Mouse (Mus musculus): Measurements from ENCODE around the gene Ttc37.

Gene Ttc37

DNA sequence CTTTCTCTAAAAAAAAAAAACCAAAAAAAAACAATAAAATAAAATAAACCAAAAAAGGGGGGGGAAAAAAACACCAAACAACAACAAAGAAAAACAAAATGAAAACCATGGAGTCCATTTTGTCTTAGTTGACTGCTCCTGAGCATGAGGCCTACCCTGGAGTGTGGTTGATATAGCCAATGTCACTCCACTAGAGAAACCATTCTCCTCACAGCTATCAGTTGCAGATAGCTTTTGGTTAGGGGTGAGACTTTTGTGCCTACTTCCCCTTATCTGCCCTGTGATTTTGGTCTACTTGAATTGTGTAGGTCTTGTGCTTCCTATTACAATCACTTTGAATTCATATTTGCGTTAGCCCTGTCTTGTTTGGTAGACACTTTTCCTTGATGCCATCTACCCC, 59.0 kb downstream of the Ttc37 start:
- DNase-seq (ENCODE audit: low spot score in 2 of 2): no peak

DNA sequence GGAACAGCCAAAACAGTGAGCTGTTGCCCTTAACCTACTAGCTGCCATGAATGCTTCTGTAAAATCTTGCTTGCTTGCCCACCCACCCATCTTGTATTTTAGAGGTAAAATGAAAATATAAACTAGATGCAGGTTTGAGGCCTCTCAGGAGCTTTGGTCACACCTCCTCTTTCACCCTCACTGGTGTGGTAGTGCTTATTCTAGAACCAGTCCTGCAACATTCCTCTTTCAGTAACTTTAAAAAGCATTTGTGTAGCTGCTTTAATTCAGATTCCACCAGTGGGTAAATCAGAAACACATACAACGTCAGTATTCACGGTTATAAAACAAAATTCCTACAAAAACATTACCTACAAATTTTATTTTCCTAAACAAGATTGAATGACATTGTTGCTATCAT, 62.1 kb downstream of the Ttc37 start:
- DNase-seq (ENCODE audit: low spot score in 2 of 2): no peak

DNA sequence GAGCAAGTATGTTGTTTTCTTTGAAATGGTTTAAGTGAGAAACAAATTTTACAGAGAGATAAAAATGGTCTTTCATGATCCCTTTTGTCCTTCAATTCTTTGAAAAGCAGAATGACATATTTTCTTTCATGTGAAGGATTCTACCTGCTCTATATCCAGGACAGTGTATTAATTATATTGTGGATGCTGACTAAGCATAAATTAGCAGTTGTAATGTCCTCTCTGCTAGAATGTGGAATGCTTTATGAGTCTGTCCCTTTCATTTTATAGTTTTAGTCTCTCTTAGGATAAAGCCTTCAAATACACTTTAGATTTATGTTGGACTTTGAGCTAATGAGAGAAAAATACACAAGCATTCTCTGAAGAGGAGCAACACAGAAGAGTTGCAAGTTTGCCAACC, 75.8 kb downstream of the Ttc37 start:
- no peak for DNase-seq (ENCODE audit: low spot score in 2 of 2)

DNA sequence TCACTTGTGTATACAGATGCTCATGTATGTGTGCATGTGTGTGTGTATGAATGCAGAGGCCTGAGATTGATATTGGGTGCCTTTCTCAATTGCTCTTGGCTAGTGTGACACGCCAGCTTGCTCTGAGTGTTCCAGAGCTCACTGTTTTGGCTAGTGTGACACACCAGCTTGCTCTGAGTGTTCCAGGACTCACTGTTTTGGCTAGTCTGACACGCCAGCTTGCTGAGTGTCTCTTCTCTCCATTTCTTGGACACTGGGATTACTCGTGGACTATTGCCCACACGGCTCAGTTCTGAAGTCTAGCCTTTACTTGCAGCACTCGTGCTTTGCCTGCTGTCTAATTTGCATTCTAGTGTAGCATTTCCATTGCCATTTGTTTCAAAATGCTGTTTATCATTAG, 80.2 kb downstream of the Ttc37 start:
- no peak for DNase-seq (ENCODE audit: low spot score in 2 of 2)

DNA sequence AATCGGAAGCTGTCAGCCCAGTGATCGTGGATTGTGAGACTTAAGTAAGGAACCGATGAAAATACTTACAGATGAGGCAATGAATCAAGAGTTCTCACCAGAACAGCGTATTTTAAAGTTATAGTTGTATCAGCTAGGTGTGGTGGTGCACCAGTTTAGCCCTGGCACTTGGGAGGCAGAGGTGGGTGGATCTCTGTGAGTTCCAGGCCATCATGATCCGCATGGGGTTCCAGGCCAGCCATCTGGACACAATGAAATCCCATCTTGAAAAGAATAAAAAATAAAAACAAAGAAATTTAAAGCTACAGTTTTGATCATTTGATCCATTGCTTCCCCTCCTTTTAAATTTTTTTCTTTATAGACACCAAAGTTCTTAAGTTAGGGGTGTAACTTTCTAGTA, 89.1 kb downstream of the Ttc37 start:
- DNase-seq (ENCODE audit: low spot score in 2 of 2): no peak

DNA sequence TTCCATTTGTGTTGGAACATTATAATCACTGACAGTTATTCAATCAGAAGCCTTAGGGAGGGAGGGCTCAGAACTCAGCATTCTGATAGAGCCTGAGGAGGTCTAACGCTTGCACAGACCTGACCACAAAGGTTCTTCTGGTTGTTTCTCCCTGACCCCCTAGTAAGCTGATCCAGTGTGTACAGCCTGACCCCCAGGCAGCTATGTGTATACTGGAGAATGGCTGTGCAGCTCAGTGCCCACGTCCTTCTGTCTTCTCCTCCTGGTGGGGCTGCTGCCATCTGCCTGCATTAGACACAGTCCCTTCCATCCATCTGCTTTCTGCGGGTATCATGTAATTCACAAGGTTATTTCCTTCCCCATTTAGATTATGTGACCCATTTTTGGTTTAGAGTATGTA, 90.7 kb downstream of the Ttc37 start:
- DNase-seq (ENCODE audit: low spot score in 2 of 2): peak in 1 of 2 experiments; percentile 55

DNA sequence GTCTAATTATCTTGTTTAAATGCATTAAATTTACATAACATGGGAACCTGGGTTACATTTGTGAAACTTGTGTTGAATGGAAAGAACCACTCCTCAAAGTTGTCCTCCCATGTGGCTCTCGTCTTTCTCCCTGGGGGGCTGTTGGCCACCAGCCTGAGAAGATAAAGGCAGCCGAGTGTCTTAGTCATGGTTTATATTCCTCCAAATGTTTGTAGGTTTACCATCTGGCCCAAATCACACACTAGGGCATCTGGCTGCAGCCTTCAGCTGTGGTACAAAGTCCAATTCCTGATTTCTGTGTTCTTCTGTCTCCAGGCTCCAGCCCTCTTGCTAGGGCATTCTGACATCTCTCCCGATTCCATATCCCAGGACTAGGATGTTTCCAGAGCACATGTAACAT, 91.7 kb downstream of the Ttc37 start:
- DNase-seq (ENCODE audit: low spot score in 2 of 2): no peak

DNA sequence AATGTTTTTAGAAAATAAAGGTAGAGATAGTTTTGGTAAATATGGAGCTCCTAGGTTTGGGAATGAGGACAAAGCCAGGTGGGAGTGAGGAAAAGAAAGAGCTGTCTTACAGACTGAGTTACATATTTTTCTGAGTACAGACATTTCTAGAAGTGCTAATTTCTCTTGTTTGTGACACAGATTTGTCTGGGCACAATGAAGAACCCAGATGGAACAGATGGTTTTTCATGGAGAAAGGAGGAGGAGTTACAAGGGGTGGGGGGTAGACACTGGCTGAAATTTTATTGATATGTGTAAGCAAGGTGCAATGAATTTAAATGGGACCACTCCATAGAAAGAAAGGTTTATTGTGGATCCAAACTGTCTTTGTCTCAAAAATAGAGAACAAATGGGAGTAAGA, 96.4 kb downstream of the Ttc37 start:
- DNase-seq (ENCODE audit: low spot score in 2 of 2): no peak

DNA sequence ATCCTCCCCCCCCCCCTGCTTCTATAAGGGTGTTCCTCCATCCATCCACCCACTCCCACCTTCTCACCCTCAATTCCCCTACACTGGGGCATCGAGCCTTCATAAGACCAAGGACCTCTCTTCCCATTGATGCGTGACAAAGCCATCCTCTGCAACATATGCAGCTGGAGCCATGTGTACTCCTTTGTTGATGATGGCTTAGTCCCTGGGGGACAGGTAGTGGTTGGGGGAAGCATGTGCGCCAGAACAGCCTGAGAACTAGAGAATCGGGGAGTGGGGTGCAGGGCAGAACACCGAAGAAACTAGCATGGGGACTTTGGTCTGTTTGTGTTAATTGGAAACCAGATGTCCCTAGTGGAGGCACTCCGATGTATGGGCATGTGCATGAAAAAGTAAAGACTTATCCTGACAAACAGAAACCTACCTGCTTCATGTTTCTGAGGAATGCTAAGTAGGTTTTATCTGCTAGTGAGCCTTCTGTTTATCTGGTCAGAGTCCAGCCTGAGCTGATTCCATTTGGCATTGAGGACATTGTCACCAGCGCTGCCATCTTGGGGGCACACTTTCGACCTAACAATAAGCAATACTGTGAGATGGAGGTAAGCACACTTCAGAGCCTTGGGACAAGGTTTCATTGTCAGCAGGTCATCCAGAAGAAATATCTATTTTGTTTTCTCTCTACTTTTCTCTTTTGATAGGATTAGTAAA, 97.1 kb downstream of the Ttc37 start:
- DNase-seq (ENCODE audit: low spot score in 2 of 2): no peak

DNA sequence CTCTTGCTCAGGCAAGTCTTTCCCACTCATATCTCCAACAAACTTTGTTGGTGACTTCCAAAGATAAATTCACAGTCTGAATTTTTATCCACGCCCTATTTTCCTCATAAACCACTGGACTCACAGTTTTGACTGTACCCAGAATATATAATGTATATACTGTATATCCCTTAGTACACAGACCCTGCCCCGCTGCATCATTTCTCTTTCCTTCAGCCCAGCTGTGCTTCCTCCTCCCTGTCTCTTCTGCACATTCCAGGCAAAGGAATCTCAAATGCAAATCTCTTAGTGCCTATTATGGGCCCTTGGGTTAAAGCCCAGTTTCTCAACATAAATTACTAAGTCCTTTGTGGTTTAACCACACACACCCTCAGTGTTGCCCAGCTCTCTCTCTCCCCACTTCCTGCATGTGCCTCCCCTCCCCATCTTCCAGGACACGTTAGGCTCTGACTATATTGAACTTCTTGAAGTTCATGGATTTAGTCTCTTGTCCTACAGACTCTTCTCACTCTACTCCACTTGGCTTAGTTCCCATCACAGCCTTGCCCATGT, 98.8 kb downstream of the Ttc37 start:
- DNase-seq (ENCODE audit: low spot score in 2 of 2): no peak

DNA sequence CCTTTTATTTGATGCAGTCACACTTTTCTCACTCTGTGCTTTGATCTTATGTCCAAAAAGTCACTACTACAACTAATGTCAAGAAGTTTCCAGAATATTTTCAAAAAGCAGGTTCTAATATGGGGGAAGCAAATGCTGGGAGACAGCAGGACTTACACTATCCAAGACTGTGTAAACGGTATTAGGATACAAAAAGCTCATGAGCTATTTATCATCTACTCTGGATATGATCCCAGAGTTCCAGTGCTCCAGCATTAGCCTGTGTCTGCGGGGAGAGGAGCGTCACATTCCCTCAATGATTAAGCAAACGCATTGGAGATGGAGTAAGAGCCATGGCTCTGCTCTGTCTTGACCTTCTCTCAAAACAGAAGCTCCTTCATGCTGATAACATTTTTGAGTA, 101.4 kb downstream of the Ttc37 start:
- no peak for DNase-seq (ENCODE audit: low spot score in 2 of 2)

DNA sequence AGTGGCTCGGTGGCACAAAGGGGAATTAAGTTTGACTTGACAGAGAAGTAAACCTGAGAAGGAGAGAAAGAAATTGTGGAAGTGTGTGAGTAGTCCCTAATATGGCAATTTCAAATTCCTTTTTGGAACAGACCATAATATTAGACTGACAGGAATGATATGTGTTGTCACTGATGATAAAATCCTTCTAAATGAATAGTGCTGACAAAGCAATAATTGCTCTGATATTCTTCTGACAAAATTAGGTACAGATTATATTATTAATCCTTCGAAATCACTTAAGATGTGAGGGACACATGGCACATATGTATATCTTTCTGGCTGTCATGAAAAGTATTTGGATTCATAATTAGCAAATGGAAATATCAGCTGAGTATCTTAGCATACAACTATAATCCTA, 116.4 kb downstream of the Ttc37 start:
- no peak for DNase-seq (ENCODE audit: low spot score in 2 of 2)

DNA sequence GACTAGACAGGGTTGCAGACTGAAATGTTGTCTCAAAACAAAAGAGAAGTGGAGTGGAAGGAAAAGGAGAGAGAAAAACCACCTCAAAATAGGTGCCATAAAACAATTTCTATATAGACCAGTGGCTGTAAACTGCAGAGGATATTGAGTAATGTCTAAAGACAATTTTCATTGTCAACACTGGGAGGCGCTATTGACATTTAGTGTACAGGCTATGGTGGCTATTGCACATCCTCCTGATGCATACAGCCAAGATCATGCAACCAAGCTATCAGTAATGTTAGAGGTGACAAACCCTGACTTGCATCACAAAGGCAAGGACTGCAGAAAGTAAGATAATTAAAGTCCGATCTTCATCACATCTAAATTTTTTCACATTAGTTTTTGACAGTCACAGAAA, 116.9 kb downstream of the Ttc37 start:
- DNase-seq (ENCODE audit: low spot score in 2 of 2): peak; percentile 27 to 49
